Mouse (Mus musculus) layer of hippocampus, postnatal 25 days (tissue): ENCODE measurements around the gene Adgrd1. TPM values are rescaled to one million over a fixed set of nuclear protein-coding genes. Genes with fewer than 3 reads are reported as not detected.

ENCODE experiments used
- DNase-seq, 2 experiments: peaks; one replicate each; pipeline ENCODE4 v3.0.0; 2022; ENCODE audit warnings: mixed read lengths in 2 of 2, low spot score in 1 of 2; ENCODE audit errors: extremely low spot score in 1 of 2
- total RNA-seq, 2 experiments: library from RNA; stranded (reverse); gene quantifications; 2 replicates each; pipeline ENCODE4 v1.2.3; 2021

Adgrd1 gene
- total RNA-seq, 2 experiments from 2014 or later: 0.32 to 0.63 TPM

GRCm38 (mm10) chr5:129148485-129148884, 51.9 kb downstream of the Adgrd1 start:
- DNase-seq: no peak

- no peak for DNase-seq
These were observed 58.7 kb downstream of the Adgrd1 start for GRCm38 (mm10) chr5:129155023-129155901.

GRCm38 (mm10) chr5:129155902-129156311, 59.4 kb downstream of the Adgrd1 start:
- DNase-seq: no peak

GRCm38 (mm10) chr5:129161372-129162051, 65.0 kb downstream of the Adgrd1 start:
- no peak for DNase-seq

- no peak for DNase-seq
These were observed 66.9 kb downstream of the Adgrd1 start for GRCm38 (mm10) chr5:129163416-129163815.

- DNase-seq: no peak
These were observed 67.5 kb downstream of the Adgrd1 start for GRCm38 (mm10) chr5:129164091-129164490.

- no peak for DNase-seq
These were observed 68.5 kb downstream of the Adgrd1 start for GRCm38 (mm10) chr5:129164911-129165584.

- no peak for DNase-seq
These were observed 69.0 kb downstream of the Adgrd1 start for GRCm38 (mm10) chr5:129165595-129165994.

GRCm38 (mm10) chr5:129169090-129169489, 72.5 kb downstream of the Adgrd1 start:
- no peak for DNase-seq

GRCm38 (mm10) chr5:129169567-129169966, 73.0 kb downstream of the Adgrd1 start:
- no peak for DNase-seq

GRCm38 (mm10) chr5:129172533-129172932, 76.0 kb downstream of the Adgrd1 start:
- no peak for DNase-seq

- no peak for DNase-seq
These were observed 79.4 kb downstream of the Adgrd1 start for GRCm38 (mm10) chr5:129175925-129176324.

- DNase-seq: peak; percentile 87 to 98
These were observed 81.4 kb downstream of the Adgrd1 start for GRCm38 (mm10) chr5:129177697-129178511.

- DNase-seq: no peak
These were observed 82.8 kb downstream of the Adgrd1 start for GRCm38 (mm10) chr5:129179356-129179755.

GRCm38 (mm10) chr5:129179995-129180714, 83.6 kb downstream of the Adgrd1 start:
- no peak for DNase-seq

- no peak for DNase-seq
These were observed 84.2 kb downstream of the Adgrd1 start for GRCm38 (mm10) chr5:129180715-129181228.

GRCm38 (mm10) chr5:129181450-129181849, 84.9 kb downstream of the Adgrd1 start:
- DNase-seq: no peak

GRCm38 (mm10) chr5:129182554-129182953, 86.0 kb downstream of the Adgrd1 start:
- DNase-seq: no peak

- peak in 1 of 2 experiments; percentile 75 for DNase-seq
These were observed 89.7 kb downstream of the Adgrd1 start for GRCm38 (mm10) chr5:129186260-129186659.
